Mouse (Mus musculus): ENCODE measurements at regions not wholly inside any gene's neighbourhood (a gene's known extent, or its start where the extent isn't known, plus 50 kb on each side); places are given as distances from the start of the nearest gene placed in this dataset.

DNA sequence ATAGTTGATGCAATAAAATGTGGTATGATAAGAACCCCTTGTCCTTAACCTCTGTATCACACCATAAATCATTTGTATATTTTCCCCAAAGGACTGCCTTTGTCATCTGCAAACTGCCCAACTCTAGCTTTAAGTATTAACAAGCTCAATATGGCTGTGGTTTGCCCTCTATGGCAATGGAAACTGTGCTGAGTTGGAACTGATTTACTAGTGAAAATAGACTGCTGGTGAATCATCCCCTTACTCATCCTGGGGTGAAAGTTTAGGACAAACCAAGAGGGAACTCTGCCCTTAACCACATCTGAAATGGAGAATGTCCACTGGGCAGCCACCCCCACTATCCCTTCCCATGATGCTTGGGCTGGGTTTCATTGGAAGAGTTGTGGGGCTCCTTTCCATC, 346.1 kb upstream of the Gm26657 start:
- H3K9me3 ChIP-seq (ENCODE audit: control insufficient read depth, low read length), result no peaks in the 10 kb centered on the region
- no peak overlapping the region for H3K27ac ChIP-seq (replicated peaks in 1 of 2; ENCODE audit: control insufficient read depth in 1 of 2, insufficient read depth in 1 of 2, low read depth in 2 of 2, low read length in 2 of 2)
- H3K4me3 ChIP-seq (ENCODE audit: control insufficient read depth in 1 of 2, insufficient read depth in 1 of 2, low read depth in 1 of 2, low read length in 2 of 2), result no peak overlapping the region
- ATAC-seq (ENCODE audit: insufficient number of reproducible peaks, insufficient read depth, low FRiP score, low read depth), result no peak
- H3K9ac ChIP-seq (ENCODE audit: low read length), result no peak overlapping the region
- no peak overlapping the region for H3K4me2 ChIP-seq (ENCODE audit: low read length)
- H3K36me3 ChIP-seq (ENCODE audit: control insufficient read depth, insufficient read depth, low read length), result no peaks in the 10 kb centered on the region
- H3K27me3 ChIP-seq (ENCODE audit: control insufficient read depth, insufficient read depth, low read length), result no peaks in the 10 kb centered on the region
- no peaks in the 10 kb centered on the region for H3K4me1 ChIP-seq (ENCODE audit: control insufficient read depth in 2 of 2, insufficient read depth in 2 of 2, low read length in 2 of 2)

- no peak overlapping the region for H3K4me2 ChIP-seq (ENCODE audit: low read length)
- H3K36me3 ChIP-seq (ENCODE audit: control insufficient read depth, insufficient read depth, low read length), result no peaks in the 10 kb centered on the region
- WGBS, result 69% methylated on average over 3 of the region's 3 CpGs
- H3K9ac ChIP-seq (ENCODE audit: low read length), result no peak overlapping the region
- no peaks in the 10 kb centered on the region for H3K9me3 ChIP-seq (ENCODE audit: control insufficient read depth, low read length)
- no peaks in the 10 kb centered on the region for H3K4me1 ChIP-seq (ENCODE audit: control insufficient read depth in 2 of 2, insufficient read depth in 2 of 2, low read length in 2 of 2)
- no peak for ATAC-seq (ENCODE audit: insufficient number of reproducible peaks, insufficient read depth, low FRiP score, low read depth)
- no peak overlapping the region for H3K27ac ChIP-seq (replicated peaks in 1 of 2; ENCODE audit: control insufficient read depth in 1 of 2, insufficient read depth in 1 of 2, low read depth in 2 of 2, low read length in 2 of 2)
- no peak overlapping the region for H3K4me3 ChIP-seq (ENCODE audit: control insufficient read depth in 1 of 2, insufficient read depth in 1 of 2, low read depth in 1 of 2, low read length in 2 of 2)
- H3K27me3 ChIP-seq (ENCODE audit: control insufficient read depth, insufficient read depth, low read length), result no peaks in the 10 kb centered on the region
Measured at GRCm38 (mm10) chr4:56387051-56387450, 352.8 kb upstream of the Gm26657 start.

DNA sequence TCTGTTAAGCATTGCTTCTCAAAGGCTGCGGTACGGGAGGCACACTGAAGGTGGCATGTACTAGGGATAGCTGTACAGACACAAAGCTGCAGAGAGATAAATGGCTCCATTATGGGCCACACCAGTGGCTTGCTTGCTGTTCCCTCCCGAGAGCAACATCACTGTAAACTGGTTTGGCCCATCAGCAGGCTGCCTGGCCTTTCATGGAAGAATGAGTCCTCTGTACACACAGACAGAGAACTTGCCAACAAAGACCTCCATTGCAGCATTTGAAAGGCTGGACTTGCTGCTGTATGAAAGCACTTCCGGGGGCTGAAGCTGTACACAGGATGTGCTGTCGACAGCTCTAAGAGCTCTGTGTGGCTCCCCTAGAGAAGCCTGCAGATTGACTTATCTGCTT, 364.1 kb upstream of the Gm26657 start:
- H3K4me1 ChIP-seq (ENCODE audit: control insufficient read depth in 2 of 2, insufficient read depth in 2 of 2, low read length in 2 of 2), result peaks cover 6 to 7% of the 10 kb centered on the region in 2 experiments; a peak in 3 of 4 replicates
- no peak; the same call in 1 of the 2 replicates for ATAC-seq (ENCODE audit: insufficient number of reproducible peaks, insufficient read depth, low FRiP score, low read depth)
- peak overlapping the region; percentile 10 for H3K4me2 ChIP-seq (ENCODE audit: low read length)
- H3K4me3 ChIP-seq (ENCODE audit: control insufficient read depth in 1 of 2, insufficient read depth in 1 of 2, low read depth in 1 of 2, low read length in 2 of 2), result no peak overlapping the region
- no peaks in the 10 kb centered on the region for H3K36me3 ChIP-seq (ENCODE audit: control insufficient read depth, insufficient read depth, low read length)
- no peaks in the 10 kb centered on the region for H3K9me3 ChIP-seq (ENCODE audit: control insufficient read depth, low read length)
- no peaks in the 10 kb centered on the region for H3K27me3 ChIP-seq (ENCODE audit: control insufficient read depth, insufficient read depth, low read length)
- no peak overlapping the region for H3K9ac ChIP-seq (ENCODE audit: low read length)
- 17% methylated on average over 5 of the region's 5 CpGs for WGBS
- H3K27ac ChIP-seq (replicated peaks in 1 of 2; ENCODE audit: control insufficient read depth in 1 of 2, insufficient read depth in 1 of 2, low read depth in 2 of 2, low read length in 2 of 2), result peak overlapping the region; percentile 50 to 59; a peak in 3 of 4 replicates

DNA sequence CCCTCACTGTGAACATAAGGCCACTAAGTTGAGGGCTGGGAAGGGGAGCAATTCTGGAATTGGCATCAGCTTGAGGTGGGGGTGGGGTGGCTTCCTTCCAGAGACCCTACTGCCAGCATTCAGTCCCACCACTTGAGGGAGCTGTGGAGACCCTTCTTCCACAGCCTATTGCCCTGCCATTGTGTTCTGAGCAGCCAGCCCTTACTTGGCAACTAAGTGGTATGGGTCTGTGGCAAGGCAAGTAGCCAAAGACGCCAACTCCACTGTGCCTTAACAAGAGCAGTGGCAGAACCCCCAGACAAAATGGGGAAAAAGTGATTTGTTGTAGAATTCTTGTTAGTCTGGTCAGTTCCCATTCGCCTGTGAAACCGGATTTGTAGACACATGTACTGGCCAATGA, 365.4 kb upstream of the Gm26657 start:
- ATAC-seq (ENCODE audit: insufficient number of reproducible peaks, insufficient read depth, low FRiP score, low read depth), result no peak
- Histone ChIP-seq H3K9ac (ENCODE audit: low read length) (no peak overlapping the region), H3K27me3 (ENCODE audit: control insufficient read depth, insufficient read depth, low read length) (no peaks in the 10 kb centered on the region), H3K9me3 (ENCODE audit: control insufficient read depth, low read length) (no peaks in the 10 kb centered on the region), H3K4me3 (ENCODE audit: control insufficient read depth in 1 of 2, insufficient read depth in 1 of 2, low read depth in 1 of 2, low read length in 2 of 2) (no peak overlapping the region), H3K27ac (replicated peaks in 1 of 2; ENCODE audit: control insufficient read depth in 1 of 2, insufficient read depth in 1 of 2, low read depth in 2 of 2, low read length in 2 of 2) (no peak overlapping the region), H3K4me2 (ENCODE audit: low read length) (no peak overlapping the region), H3K36me3 (ENCODE audit: control insufficient read depth, insufficient read depth, low read length) (no peaks in the 10 kb centered on the region), H3K4me1 (ENCODE audit: control insufficient read depth in 2 of 2, insufficient read depth in 2 of 2, low read length in 2 of 2) (peaks cover 6 to 7% of the 10 kb centered on the region in 2 experiments; a peak in 3 of 4 replicates)
- 92% methylated on average over 3 of the region's 3 CpGs for WGBS

DNA sequence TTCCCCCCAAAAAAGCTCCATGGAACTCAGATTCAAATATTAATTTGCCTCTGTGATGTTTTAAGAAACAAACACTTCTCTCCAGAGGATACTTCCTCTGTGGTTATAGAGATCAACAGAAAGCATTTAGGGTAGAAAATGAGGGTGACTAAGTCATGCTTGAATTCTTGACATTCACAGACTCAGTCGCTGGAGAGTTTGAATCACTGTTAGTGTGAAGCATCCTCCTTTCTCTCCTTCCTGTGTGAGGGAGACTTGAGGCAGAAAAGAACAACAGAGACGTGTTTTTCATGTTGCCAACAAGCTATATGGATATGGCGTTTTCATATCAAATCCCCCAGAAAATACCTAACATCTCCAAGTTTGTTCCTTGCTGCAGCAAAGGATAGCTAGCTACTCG, 366.1 kb upstream of the Gm26657 start:
- no peaks in the 10 kb centered on the region for H3K36me3 ChIP-seq (ENCODE audit: control insufficient read depth, insufficient read depth, low read length)
- H3K4me2 ChIP-seq (ENCODE audit: low read length), result no peak overlapping the region
- H3K9ac ChIP-seq (ENCODE audit: low read length), result no peak overlapping the region
- no peak overlapping the region for H3K27ac ChIP-seq (replicated peaks in 1 of 2; ENCODE audit: control insufficient read depth in 1 of 2, insufficient read depth in 1 of 2, low read depth in 2 of 2, low read length in 2 of 2)
- H3K4me3 ChIP-seq (ENCODE audit: control insufficient read depth in 1 of 2, insufficient read depth in 1 of 2, low read depth in 1 of 2, low read length in 2 of 2), result no peak overlapping the region
- H3K9me3 ChIP-seq (ENCODE audit: control insufficient read depth, low read length), result no peaks in the 10 kb centered on the region
- H3K4me1 ChIP-seq (ENCODE audit: control insufficient read depth in 2 of 2, insufficient read depth in 2 of 2, low read length in 2 of 2), result peaks cover 6 to 7% of the 10 kb centered on the region in 2 experiments; a peak in 3 of 4 replicates
- no peaks in the 10 kb centered on the region for H3K27me3 ChIP-seq (ENCODE audit: control insufficient read depth, insufficient read depth, low read length)
- ATAC-seq (ENCODE audit: insufficient number of reproducible peaks, insufficient read depth, low FRiP score, low read depth), result no peak
- 78% methylated on average over 4 of the region's 4 CpGs for WGBS

GRCm38 (mm10) chr4:56373167-56373566, 366.7 kb upstream of the Gm26657 start:
- WGBS, result 85% methylated on average over 4 of the region's 4 CpGs
- peaks cover 6 to 7% of the 10 kb centered on the region in 2 experiments; a peak in 3 of 4 replicates for H3K4me1 ChIP-seq (ENCODE audit: control insufficient read depth in 2 of 2, insufficient read depth in 2 of 2, low read length in 2 of 2)
- H3K9me3 ChIP-seq (ENCODE audit: control insufficient read depth, low read length), result no peaks in the 10 kb centered on the region
- H3K4me3 ChIP-seq (ENCODE audit: control insufficient read depth in 1 of 2, insufficient read depth in 1 of 2, low read depth in 1 of 2, low read length in 2 of 2), result no peak overlapping the region
- no peak overlapping the region for H3K27ac ChIP-seq (replicated peaks in 1 of 2; ENCODE audit: control insufficient read depth in 1 of 2, insufficient read depth in 1 of 2, low read depth in 2 of 2, low read length in 2 of 2)
- H3K36me3 ChIP-seq (ENCODE audit: control insufficient read depth, insufficient read depth, low read length), result no peaks in the 10 kb centered on the region
- no peak overlapping the region for H3K9ac ChIP-seq (ENCODE audit: low read length)
- ATAC-seq (ENCODE audit: insufficient number of reproducible peaks, insufficient read depth, low FRiP score, low read depth), result no peak
- no peaks in the 10 kb centered on the region for H3K27me3 ChIP-seq (ENCODE audit: control insufficient read depth, insufficient read depth, low read length)
- no peak overlapping the region for H3K4me2 ChIP-seq (ENCODE audit: low read length)

DNA sequence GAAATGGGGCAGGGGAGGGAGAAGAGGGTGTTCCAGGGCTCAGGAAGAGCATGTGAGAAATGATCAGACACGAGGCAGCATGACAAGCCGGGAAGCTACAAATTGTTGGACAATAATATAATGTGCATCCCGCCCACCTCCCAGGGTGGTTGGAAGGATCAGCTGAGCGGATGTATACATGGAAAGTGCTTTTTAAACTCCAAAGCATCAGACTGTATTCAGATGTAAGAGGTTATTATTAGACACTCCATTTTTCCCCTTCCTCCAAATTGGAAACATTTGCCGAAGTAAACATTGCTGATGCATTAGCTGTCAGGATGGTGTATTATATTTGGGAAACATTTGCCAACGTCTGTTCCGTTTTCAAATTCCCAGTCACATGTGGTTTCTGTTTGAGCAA, 367.2 kb upstream of the Gm26657 start:
- ATAC-seq (ENCODE audit: insufficient number of reproducible peaks, insufficient read depth, low FRiP score, low read depth), result no peak
- Histone ChIP-seq H3K9me3 (ENCODE audit: control insufficient read depth, low read length) (no peaks in the 10 kb centered on the region), H3K4me1 (ENCODE audit: control insufficient read depth in 2 of 2, insufficient read depth in 2 of 2, low read length in 2 of 2) (peaks cover 6 to 7% of the 10 kb centered on the region in 2 experiments; a peak in 3 of 4 replicates), H3K27me3 (ENCODE audit: control insufficient read depth, insufficient read depth, low read length) (no peaks in the 10 kb centered on the region), H3K4me2 (ENCODE audit: low read length) (no peak overlapping the region), H3K36me3 (ENCODE audit: control insufficient read depth, insufficient read depth, low read length) (no peaks in the 10 kb centered on the region), H3K27ac (replicated peaks in 1 of 2; ENCODE audit: control insufficient read depth in 1 of 2, insufficient read depth in 1 of 2, low read depth in 2 of 2, low read length in 2 of 2) (no peak overlapping the region), H3K9ac (ENCODE audit: low read length) (no peak overlapping the region), H3K4me3 (ENCODE audit: control insufficient read depth in 1 of 2, insufficient read depth in 1 of 2, low read depth in 1 of 2, low read length in 2 of 2) (no peak overlapping the region)
- WGBS, result 84% methylated on average over 7 of the region's 7 CpGs

DNA sequence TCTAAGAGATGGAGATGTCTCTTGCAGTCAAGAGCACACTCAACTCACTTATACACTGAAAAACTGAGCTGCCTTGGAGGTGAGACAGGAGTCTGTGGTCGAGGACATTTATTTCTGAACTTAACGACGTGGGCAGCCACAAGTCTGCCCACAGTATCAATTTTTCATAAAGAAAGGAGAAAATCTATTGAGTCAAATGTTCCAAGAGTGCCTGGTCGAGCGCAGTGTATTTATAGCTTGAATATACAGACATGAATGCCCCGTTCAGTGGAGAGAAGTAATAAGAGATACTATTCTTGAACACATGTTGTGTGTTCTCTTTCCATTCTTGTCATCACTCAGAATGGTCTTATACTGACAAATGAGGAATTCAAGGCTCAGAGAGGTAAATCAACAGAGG, 375.3 kb upstream of the Gm26657 start:
- no peak overlapping the region for H3K4me3 ChIP-seq (ENCODE audit: control insufficient read depth in 1 of 2, insufficient read depth in 1 of 2, low read depth in 1 of 2, low read length in 2 of 2)
- no peak for ATAC-seq (ENCODE audit: insufficient number of reproducible peaks, insufficient read depth, low FRiP score, low read depth)
- 59% methylated on average over 6 of the region's 6 CpGs for WGBS

More for the DNA sequence above, 375.3 kb upstream of the Gm26657 start:
- Histone ChIP-seq H3K27ac (replicated peaks in 1 of 2; ENCODE audit: control insufficient read depth in 1 of 2, insufficient read depth in 1 of 2, low read depth in 2 of 2, low read length in 2 of 2) (no peak overlapping the region), H3K4me2 (ENCODE audit: low read length) (no peak overlapping the region), H3K27me3 (ENCODE audit: control insufficient read depth, insufficient read depth, low read length) (no peaks in the 10 kb centered on the region), H3K4me1 (ENCODE audit: control insufficient read depth in 2 of 2, insufficient read depth in 2 of 2, low read length in 2 of 2) (peaks cover 0 to 4% of the 10 kb centered on the region in 2 experiments; a peak in 1 of 4 replicates), H3K9me3 (ENCODE audit: control insufficient read depth, low read length) (no peaks in the 10 kb centered on the region), H3K9ac (ENCODE audit: low read length) (no peak overlapping the region), H3K36me3 (ENCODE audit: control insufficient read depth, insufficient read depth, low read length) (no peaks in the 10 kb centered on the region)
